Mouse (Mus musculus): Measurements from ENCODE around the gene Tnpo1. TPM values are rescaled to one million over a fixed set of nuclear protein-coding genes. Genes with fewer than 3 reads are reported as not detected.

Tnpo1 gene
- polyA plus RNA-seq, 1 experiment, result 157 TPM

- no peak overlapping the region for H3K27ac ChIP-seq (ENCODE audit: insufficient read depth, low read length)
- no peak overlapping the region for H3K4me3 ChIP-seq (ENCODE audit: insufficient read depth, low read length)
- TF ChIP-seq POLR2A (IDR thresholded peaks at IDR 0.05; ENCODE audit: low read depth, low read length) (no peak), CTCF (IDR thresholded peaks at IDR 0.05; ENCODE audit: borderline replicate concordance, insufficient read depth, low read length) (no peak)
- H3K4me1 ChIP-seq (ENCODE audit: control insufficient read depth, insufficient read depth, low read length), result no peaks in the 10 kb centered on the region
Measured at GRCm38 (mm10) chr13:98879422-98879821, 46.8 kb downstream of the Tnpo1 start.

- TF ChIP-seq CTCF (IDR thresholded peaks at IDR 0.05; ENCODE audit: borderline replicate concordance, insufficient read depth, low read length), result no peak
- no peak for TF ChIP-seq POLR2A (IDR thresholded peaks at IDR 0.05; ENCODE audit: low read depth, low read length)
- Histone ChIP-seq H3K27ac (ENCODE audit: insufficient read depth, low read length) (no peak overlapping the region), H3K4me1 (ENCODE audit: control insufficient read depth, insufficient read depth, low read length) (no peaks in the 10 kb centered on the region), H3K4me3 (ENCODE audit: insufficient read depth, low read length) (no peak overlapping the region)
Measured at GRCm38 (mm10) chr13:98877165-98877564, 49.0 kb downstream of the Tnpo1 start.

DNA sequence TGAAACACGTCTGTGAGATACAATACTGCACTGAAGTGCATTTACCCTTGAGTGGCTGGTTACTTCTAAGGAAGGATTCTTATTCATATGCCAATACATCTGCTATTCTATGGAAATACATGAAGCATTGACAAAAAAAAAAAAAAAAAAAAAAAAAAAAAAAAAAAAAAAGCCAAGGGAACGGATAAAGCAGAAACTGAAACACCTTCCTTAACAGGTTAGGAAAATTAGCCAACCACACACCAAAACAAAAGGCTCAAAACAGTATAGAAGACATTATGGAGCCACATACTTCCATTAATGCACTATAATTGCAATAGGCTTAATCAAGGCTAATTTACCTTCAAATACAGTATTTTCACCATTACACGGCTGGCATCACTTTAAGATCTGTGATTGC is 51.5 kb downstream of the Tnpo1 start:
- TF ChIP-seq POLR2A (IDR thresholded peaks at IDR 0.05; ENCODE audit: low read depth, low read length), result no peak

DNA sequence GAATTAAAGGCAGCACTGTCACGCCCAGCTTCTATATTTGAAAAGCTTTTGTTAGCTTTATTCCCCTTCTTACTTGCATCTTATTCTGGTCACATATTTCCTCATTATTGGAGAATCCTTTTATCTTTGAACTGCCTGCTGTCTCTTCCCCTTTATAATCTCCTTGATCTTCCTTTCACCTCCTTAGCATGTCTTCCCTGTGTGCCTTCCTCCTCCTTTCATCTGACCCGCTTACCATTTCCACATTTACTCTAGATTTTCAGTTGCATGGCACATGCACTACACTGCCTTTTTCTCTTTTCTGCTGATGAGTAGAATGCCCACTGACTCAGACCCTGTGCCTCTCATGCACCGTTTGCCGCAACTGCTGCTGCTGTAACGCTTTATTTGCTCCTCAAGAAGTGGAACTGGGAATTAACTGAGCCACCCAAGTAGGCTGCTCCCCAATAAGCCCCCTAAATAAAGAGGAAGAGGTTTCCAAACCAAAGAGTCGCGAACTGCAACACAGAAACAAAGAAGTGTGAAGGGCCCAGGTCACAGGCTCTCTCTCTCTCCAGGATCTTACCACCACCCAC is 53.8 kb downstream of the Tnpo1 start:
- Histone ChIP-seq H3K27ac (ENCODE audit: insufficient read depth, low read length) (no peak overlapping the region), H3K4me3 (ENCODE audit: insufficient read depth, low read length) (no peak overlapping the region), H3K4me1 (ENCODE audit: control insufficient read depth, insufficient read depth, low read length) (peaks cover 4% of the 10 kb centered on the region)
- TF ChIP-seq POLR2A (IDR thresholded peaks at IDR 0.05; ENCODE audit: low read depth, low read length), result no peak
- TF ChIP-seq CTCF (IDR thresholded peaks at IDR 0.05; ENCODE audit: borderline replicate concordance, insufficient read depth, low read length), result no peak

More for the DNA sequence above, 51.5 kb downstream of the Tnpo1 start:
- Histone ChIP-seq H3K27ac (ENCODE audit: insufficient read depth, low read length) (no peak overlapping the region), H3K4me3 (ENCODE audit: insufficient read depth, low read length) (no peak overlapping the region), H3K4me1 (ENCODE audit: control insufficient read depth, insufficient read depth, low read length) (peaks cover 4% of the 10 kb centered on the region)

DNA sequence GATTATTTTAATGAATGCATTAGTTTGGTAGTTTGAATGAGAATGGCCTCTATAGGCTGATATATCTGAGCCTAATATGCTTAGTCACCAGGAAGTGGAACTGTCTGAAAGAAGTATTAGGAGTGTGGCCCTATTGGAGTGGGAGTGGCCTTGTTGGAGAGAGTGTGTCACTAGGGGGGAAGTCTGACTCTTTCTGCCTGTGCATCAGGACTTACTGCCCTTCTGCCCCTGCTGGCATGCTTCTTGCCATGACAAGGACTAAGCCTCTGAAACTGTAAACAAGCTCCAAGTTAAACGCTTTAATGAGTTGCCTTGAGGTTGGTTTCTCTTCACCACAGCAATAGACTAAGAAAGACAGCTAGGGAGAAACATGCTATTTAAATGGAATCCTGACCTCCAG is 54.9 kb downstream of the Tnpo1 start:
- Histone ChIP-seq H3K4me1 (ENCODE audit: control insufficient read depth, insufficient read depth, low read length) (peaks cover 4% of the 10 kb centered on the region), H3K4me3 (ENCODE audit: insufficient read depth, low read length) (no peak overlapping the region), H3K27ac (ENCODE audit: insufficient read depth, low read length) (no peak overlapping the region)
- TF ChIP-seq CTCF (IDR thresholded peaks at IDR 0.05; ENCODE audit: borderline replicate concordance, insufficient read depth, low read length) (no peak), POLR2A (IDR thresholded peaks at IDR 0.05; ENCODE audit: low read depth, low read length) (no peak)

DNA sequence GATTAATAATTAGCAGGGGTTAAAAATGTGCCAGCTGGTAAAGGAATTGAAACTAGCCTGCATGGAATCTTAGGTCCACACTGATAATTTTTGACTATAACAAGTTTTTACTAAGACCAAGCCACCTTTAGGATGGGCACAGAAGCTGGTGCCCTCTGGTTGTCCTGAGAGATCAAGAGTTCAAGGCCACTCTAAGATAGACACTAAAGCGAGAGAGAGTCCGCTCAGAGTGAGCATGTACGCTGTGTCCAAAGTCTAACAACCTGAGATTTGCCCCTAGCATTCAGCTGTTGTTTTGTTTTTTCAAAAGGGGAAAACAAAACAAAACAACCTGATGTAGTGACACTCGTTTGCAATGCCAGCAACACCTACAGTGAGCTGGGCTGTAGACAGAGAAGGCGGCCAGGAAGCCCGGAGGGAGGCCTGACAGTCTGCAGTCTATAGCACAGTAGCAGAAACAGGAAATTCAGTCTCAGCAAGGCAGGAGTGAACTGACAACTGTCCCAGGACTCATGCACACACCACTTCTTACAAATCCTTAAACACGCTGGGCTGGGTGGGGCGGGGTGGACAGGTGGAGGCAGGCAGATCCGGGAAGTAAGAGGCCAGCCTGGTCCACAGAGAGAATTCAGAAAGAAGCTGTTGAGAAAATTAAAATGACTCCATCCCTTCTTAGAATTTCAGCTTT is 57.8 kb downstream of the Tnpo1 start:
- Histone ChIP-seq H3K27ac (ENCODE audit: insufficient read depth, low read length) (no peak overlapping the region), H3K4me1 (ENCODE audit: control insufficient read depth, insufficient read depth, low read length) (peaks cover 4% of the 10 kb centered on the region), H3K4me3 (ENCODE audit: insufficient read depth, low read length) (no peak overlapping the region)
- TF ChIP-seq CTCF (IDR thresholded peaks at IDR 0.05; ENCODE audit: borderline replicate concordance, insufficient read depth, low read length), result no peak

- no peak overlapping the region for H3K4me3 ChIP-seq (ENCODE audit: insufficient read depth, low read length)
- H3K27ac ChIP-seq (ENCODE audit: insufficient read depth, low read length), result no peak overlapping the region
- H3K4me1 ChIP-seq (ENCODE audit: control insufficient read depth, insufficient read depth, low read length), result peaks cover 4% of the 10 kb centered on the region
- TF ChIP-seq POLR2A (IDR thresholded peaks at IDR 0.05; ENCODE audit: low read depth, low read length) (no peak), CTCF (IDR thresholded peaks at IDR 0.05; ENCODE audit: borderline replicate concordance, insufficient read depth, low read length) (no peak; the same call in 1 of the 2 replicates)
Measured at GRCm38 (mm10) chr13:98867810-98868209, 58.4 kb downstream of the Tnpo1 start.

- Histone ChIP-seq H3K4me1 (ENCODE audit: control insufficient read depth, insufficient read depth, low read length) (no peaks in the 10 kb centered on the region), H3K4me3 (ENCODE audit: insufficient read depth, low read length) (no peak overlapping the region), H3K27ac (ENCODE audit: insufficient read depth, low read length) (no peak overlapping the region)
- TF ChIP-seq POLR2A (IDR thresholded peaks at IDR 0.05; ENCODE audit: low read depth, low read length) (no peak), CTCF (IDR thresholded peaks at IDR 0.05; ENCODE audit: borderline replicate concordance, insufficient read depth, low read length) (no peak)
Measured at GRCm38 (mm10) chr13:98855291-98855690, 70.9 kb downstream of the Tnpo1 start.

GRCm38 (mm10) chr13:98845794-98846193 is 80.4 kb downstream of the Tnpo1 start:
- no peak overlapping the region for H3K27ac ChIP-seq (ENCODE audit: insufficient read depth, low read length)

GRCm38 (mm10) chr13:98836423-98837088 is 89.6 kb downstream of the Tnpo1 start:
- Histone ChIP-seq H3K4me3 (ENCODE audit: insufficient read depth, low read length) (no peak overlapping the region), H3K4me1 (ENCODE audit: control insufficient read depth, insufficient read depth, low read length) (no peaks in the 10 kb centered on the region), H3K27ac (ENCODE audit: insufficient read depth, low read length) (no peak overlapping the region)
- no peak for TF ChIP-seq POLR2A (IDR thresholded peaks at IDR 0.05; ENCODE audit: low read depth, low read length)
- TF ChIP-seq CTCF (IDR thresholded peaks at IDR 0.05; ENCODE audit: borderline replicate concordance, insufficient read depth, low read length), result no peak

More at GRCm38 (mm10) chr13:98845794-98846193, 80.4 kb downstream of the Tnpo1 start:
- no peak overlapping the region for H3K4me3 ChIP-seq (ENCODE audit: insufficient read depth, low read length)
- TF ChIP-seq CTCF (IDR thresholded peaks at IDR 0.05; ENCODE audit: borderline replicate concordance, insufficient read depth, low read length), result no peak
- TF ChIP-seq POLR2A (IDR thresholded peaks at IDR 0.05; ENCODE audit: low read depth, low read length), result no peak
- no peaks in the 10 kb centered on the region for H3K4me1 ChIP-seq (ENCODE audit: control insufficient read depth, insufficient read depth, low read length)
